Mouse (Mus musculus) colon, adult 2 months (tissue): Measurements from ENCODE around the gene Magel2. TPM values are rescaled to one million over a fixed set of nuclear protein-coding genes. Genes with fewer than 3 reads are reported as not detected.

Experiments
- polyA plus RNA-seq: library from polyadenylated mRNA; depleted of rRNA; stranded (reverse); fragments of >200 nt; gene quantifications from 2 replicates; pipeline ENCODE4 v1.2.3, GENCODE M21; 2012; rRNA removed

The Magel2 gene
- polyA plus RNA-seq = 0.02 TPM in 1 of 2 replicates, not detected in the other

DNA sequence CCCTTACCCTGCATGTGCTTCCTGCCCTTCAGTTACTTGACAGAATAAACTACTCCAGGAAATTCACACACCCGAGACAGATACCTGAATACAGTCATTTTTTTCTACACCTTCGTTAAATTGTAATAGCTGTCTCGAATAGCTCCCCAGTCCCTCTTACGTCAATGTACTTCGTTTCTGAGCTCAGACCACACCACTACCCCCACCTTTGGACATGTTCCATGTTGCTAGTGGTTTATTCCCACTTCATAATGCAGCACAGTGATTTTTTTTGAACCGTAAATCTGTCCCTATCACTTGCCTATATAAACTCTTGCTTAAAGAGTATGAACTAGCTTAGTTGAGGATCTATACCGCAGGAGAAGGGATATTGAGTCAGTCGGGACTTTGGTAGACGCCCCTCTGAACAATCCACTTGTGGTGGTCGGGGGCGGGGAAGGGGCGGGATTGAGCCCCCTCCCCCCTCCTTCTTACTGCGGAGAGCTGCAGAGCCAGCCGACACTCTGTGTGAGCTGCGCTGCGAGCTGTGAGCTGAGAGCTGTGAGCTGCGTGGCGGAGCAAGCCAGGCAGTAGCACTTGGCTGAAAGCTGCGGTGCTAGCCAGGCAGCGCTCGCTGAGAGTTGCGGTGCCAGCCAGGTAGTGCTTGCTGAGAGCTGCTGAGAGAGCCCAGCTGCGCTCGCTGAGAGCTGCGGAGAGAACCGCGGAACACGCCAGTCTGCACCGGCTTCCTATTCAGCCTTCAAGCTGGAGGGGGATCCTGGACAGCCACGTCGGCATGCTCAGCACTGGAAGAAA is at the start of gene Magel2:
Magel2 (plus strand) TSS at position 501 of the 795 bp plus-strand sequence.

DNA sequence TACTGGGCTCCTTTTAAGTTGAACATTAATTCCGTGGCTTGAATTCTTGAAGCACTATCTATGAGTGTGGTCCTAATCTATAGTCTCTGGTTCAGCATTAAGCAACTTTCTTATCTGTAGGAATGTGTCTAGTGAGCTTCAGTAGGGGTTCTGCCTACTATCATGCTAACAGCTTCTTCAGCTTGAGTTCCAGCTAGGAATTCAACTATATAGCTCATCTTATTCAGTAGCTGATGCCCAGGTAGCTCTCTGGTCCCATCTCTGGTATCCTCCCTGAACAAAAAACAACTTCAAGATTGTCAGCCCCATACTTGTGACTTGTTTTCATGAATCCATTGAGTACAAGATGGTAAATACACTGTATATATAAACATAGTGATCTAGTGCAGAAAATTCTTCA is 30.5 kb upstream of the Magel2 start, which contains the start of gene Ndn:
Ndn (plus strand) TSS at position 301 of the 400 bp plus-strand sequence.

DNA sequence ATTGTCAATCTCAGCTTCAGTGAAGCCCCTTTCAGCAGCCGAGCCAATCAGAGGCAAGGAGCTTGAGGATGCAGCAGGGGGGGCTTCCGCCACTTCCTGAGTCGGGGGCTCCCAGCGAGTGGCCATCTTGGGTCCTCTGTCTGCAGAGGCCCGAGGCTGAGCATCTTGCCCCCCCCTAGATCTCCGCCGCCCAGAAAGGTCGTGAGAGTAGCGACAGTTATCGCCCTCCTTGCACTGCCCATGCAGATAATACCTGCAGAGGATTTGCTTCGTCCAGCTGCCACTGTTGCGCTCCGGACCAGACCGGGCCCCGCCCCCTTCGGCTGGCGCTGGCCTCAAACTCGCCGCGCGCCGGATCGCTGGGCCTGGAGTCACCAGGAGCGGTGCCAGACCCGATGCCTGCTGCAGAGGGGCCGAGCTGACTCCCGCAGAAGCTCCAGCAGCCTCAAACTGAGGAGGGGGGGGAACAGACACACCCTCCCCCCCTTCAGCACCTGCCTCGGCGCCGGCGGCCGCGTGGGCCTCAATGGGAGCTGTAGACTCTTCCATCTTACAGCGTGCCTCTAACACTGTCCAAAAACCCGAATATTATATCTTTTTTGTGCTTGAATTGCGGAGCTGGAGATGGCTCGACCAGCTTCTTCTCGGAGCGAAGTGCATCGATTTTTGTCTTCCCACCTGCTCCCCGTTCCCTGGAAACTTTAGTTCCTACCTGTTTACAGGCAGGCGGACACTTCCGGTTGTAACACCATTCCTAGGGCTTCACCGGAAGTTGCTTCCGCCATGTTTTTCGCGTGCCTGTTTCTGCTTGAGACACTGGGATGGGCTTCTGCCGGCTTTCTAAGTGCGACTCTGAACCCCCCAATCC is 42.9 kb downstream of the Magel2 start, which contains the start of gene Mkrn3:
Mkrn3 (minus strand) TSS at position 647 of the 868 bp plus-strand sequence.

Other genes starting within 250 kb of the Magel2 start
- 5.8 and 6.6 TPM in 2 replicates for gene Ndn, start 30.4 kb upstream of the Magel2 start, polyA plus RNA-seq
- 0.45 and 0.77 TPM in 2 replicates for gene Mkrn3, start 43.1 kb downstream of the Magel2 start, polyA plus RNA-seq
- 0.42 and 1.1 TPM in 2 replicates for gene Peg12, start 87.5 kb downstream of the Magel2 start, polyA plus RNA-seq